Mouse (Mus musculus) frontal cortex, postnatal 14 days (tissue): ENCODE measurements at regions not wholly inside any gene's neighbourhood (a gene's known extent, or its start where the extent isn't known, plus 50 kb on each side); places are given as distances from the start of the nearest gene placed in this dataset.

Source experiments
- DNase-seq, 2 experiments: peaks; one replicate each; pipeline ENCODE4 v3.0.0; 2022; ENCODE audit warnings: low spot score in 2 of 2

DNA sequence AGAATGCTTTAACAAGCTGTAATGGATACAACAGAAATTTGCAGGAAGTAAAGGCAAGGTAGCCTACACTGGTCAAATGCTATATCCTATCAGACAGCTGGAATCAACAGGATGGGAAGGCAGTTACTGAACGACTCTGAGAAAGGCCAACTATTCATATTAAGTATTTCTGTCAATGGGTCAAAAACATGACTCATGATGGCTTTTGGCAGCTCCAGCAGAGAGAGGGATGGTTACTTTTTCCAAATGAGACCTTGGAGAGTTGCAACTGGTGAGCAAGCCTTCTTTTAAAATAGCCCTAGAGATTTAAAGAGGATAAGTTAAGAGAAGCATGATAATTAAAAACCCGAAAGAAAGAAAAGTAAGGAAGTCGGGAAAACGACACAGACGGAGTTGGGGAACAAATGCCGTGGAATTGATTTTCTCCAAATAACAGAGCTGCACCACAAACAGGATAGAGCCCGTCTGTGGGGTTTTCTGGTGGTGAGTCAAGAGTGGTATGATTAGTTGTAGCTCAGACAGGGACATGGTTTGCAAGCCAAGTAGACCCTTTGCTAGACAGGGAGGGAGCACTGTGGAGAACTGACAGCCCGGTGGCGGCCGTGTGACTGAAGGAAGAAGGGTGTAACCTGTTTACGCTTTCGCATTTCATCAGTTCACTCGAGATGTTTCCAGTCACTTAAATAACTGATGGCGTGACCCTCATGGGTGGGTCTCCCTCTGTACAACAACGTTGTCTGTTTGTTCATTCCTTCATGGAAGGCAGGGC lies 3638.1 kb upstream of the Gm7489 start:
- DNase-seq, result no peak

DNA sequence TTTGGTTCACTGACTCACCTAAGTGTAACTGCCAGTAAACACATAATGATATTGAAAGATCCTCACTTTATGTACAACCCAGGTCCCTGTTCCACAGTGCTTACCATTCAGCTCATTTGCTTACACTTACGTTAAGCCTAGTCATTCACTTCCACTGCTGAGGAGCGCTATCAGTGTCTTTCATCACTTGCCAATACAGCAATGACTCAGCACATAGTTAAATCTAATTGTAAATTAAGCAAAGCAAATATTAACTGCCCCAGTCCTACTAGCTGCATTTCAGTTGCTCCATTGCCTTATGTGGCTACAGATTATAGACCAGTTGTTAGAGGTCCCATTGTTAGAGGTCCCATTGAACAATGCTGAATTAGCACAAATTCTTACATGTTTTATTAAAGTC lies 3624.6 kb upstream of the Gm7489 start:
- no peak for DNase-seq

DNA sequence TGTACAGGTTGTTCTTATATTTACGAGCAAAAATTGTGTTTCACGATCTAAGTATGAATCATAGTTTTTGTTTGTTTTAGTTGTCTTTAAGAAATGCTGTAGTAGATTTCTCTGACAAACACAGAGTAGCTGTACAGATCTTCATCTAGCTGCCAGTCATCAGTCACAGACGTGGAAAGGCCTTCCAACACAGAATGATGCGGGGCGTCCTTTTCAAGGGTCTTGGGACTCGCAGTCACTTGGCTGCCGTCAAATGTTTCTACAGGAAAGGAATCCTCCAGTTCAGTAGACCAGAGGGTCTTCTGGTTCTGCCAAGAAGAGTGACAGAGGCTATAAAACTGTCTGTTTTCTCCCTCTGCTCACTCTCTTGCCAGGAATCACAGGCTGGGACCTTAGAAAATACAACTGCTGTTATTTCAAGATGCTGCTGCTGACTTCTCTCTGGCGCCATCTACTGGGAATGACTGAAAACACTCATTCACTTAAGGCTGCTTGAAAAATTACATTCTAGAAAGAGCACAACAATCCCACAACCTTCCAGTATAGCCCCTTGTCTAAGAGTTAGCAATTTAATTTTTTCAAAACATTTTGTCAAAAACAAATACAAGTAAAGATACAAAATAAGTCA lies 3623.3 kb upstream of the Gm7489 start:
- DNase-seq, result peak; percentile 9 to 52

DNA sequence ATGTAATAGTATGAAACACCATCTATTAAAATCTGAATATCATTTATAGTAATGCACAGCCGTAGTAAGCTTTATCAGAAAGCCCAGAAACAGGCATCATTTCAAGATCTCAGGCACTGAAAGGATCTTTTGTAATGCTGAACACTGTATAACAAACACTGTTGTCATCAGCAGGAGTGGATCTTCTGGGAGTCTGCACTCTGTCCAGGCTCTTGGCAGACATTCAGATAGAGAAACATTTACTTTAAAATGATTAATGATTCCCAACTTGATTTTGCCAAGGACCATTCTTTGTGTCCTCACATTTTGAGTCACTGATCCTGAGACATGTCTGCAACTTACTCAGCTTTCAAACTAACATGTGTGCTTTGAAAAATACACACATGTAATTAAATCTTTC lies 3617.2 kb upstream of the Gm7489 start:
- DNase-seq, result no peak

DNA sequence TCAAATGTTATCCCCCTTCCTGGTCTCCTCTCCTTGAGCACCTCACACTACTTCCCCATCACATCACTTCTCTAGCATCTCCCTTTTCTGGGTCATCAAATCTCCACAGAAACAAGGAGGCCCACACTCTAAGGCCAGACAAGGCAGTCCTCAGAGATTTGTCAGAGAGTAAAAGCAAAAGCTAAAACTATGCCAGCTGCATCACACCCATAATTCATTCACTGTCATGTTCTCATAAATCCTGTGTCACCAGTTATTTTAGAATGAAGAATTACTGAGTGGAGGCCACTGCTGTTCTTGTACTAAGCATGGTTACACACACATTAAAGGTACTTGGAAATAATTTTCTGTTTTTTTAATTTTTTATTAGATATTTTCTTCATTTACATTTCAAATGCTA lies 3613.1 kb upstream of the Gm7489 start:
- DNase-seq, result no peak

DNA sequence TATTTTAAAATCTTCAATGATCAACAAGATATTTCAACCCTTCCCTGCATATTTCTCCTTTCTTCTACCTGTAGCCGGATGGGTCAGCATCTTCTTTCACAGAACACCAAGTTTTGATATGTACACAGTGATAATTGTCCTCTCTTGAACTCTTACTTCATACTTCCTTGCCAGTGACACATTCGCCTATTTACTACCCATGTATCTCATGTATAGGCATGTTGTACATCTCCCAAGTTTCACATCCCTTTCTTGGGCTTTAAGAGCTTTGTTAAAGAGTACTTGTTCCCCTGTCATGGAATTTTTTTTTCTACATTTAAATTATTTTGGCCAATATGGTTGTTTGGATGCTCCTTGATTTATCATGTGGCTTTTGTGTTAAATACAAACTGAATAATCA lies 3602.1 kb upstream of the Gm7489 start:
- no peak for DNase-seq

DNA sequence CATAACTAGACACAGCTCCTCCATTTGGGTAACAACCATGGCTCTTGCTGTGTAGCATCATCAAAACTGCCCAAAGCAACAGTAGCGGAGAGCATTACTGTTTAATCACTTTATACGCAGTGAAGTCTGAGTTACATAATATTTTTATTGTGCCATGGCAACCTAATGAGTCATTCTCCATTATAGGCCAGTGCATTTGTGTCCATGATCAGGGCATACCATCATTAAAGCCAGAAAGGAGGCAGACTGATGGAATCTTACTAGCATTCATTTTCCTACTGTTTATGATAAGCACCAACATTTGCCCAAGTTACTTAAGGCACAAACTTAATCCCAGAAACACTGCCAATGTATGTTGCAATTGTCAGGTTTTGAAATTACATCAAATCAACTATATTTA lies 3601.2 kb upstream of the Gm7489 start:
- DNase-seq, result no peak

DNA sequence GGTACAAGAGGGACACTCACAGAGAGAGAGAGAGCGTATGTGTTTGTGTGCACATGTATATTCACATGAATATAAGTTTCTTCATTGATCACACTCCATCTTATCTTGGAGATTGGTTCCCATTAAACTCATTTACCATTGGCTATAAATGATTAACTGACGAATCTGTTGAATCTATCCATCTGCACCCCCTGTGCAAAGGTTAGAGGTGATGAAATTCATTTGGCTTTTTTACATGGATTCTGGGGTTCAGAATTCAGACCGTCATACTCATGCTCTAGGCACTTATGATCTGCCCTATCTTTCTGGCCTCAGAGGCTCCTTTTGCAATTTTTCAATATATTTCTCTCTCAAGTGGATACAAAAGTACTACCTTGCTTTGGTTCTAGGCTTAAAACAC lies 3582.9 kb upstream of the Gm7489 start:
- no peak for DNase-seq

DNA sequence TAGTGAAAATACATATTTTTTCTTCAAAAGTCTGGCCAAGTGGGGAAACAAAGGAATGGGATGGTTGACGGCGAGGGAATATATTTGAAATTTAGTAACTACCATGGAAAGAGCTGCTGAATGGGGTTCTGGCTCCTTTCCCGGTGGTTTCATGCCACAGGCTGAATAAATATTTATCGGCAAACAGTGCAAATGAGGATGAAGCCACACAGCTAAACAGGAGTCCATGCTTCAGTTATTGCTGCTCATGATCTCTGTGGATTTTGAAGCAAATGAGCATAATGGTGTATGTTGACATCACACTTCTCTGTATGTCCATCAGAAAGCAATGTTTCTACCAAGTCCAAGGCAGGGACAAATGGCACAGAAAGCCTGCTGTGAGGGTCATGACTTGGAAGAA lies 3580.6 kb upstream of the Gm7489 start:
- no peak for DNase-seq

DNA sequence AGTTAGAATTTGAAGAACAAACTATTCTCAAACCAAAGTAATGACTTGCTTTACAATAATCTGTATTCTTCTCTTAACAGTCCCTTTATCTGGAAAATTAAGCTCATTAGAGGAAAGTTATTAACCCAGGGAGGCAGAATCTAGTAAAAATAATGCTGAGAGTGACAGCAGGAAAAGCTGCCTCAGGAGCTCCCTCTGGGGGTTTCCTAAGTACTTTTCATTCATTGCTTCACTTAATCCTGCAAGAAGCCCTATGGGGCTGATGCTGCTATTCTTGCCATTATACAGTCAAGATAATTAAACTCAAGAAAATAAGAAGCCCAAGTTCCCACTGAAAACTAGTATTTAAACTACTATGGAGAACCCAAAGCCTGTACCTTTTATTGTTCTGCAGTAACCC lies 3563.9 kb upstream of the Gm7489 start:
- no peak for DNase-seq

DNA sequence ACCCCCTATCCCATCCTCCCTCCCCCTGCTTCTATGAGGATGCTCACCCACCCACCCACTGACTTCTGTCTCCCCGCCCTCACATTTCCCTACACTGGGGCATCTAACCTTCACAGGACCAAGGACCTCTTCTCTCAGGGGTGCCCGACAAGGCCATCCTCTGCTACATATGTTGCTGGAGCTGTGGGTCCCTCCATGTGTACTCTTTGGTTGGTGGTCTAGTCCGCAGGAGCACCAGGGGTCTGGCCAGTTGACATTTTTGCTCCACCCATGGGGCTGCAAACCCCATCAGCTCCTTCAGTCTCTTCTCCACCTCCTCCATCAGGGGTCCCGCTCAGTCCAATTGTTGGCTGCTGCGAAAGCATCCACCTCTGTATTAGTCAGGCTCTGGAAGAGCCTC lies 3539.2 kb upstream of the Gm7489 start:
- no peak for DNase-seq

DNA sequence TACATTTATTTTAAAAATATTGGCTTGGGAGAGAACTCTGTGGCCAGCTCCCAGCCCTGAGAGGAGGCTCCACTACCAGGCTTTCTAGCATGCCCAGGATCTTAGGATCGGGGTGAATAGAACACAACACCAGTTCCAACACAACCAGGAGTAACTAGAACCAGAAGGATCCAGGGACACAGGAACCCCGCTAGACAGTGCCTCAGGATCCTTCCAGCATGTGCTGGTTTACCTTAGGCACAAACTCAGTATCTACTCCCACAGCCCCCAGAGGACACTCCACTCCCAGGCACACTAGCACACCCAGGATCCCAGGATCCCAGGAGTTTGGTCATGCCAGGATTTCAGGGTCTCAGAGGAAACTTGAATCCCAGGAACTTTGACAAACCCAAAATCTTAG lies 3537.8 kb upstream of the Gm7489 start:
- DNase-seq, result no peak

DNA sequence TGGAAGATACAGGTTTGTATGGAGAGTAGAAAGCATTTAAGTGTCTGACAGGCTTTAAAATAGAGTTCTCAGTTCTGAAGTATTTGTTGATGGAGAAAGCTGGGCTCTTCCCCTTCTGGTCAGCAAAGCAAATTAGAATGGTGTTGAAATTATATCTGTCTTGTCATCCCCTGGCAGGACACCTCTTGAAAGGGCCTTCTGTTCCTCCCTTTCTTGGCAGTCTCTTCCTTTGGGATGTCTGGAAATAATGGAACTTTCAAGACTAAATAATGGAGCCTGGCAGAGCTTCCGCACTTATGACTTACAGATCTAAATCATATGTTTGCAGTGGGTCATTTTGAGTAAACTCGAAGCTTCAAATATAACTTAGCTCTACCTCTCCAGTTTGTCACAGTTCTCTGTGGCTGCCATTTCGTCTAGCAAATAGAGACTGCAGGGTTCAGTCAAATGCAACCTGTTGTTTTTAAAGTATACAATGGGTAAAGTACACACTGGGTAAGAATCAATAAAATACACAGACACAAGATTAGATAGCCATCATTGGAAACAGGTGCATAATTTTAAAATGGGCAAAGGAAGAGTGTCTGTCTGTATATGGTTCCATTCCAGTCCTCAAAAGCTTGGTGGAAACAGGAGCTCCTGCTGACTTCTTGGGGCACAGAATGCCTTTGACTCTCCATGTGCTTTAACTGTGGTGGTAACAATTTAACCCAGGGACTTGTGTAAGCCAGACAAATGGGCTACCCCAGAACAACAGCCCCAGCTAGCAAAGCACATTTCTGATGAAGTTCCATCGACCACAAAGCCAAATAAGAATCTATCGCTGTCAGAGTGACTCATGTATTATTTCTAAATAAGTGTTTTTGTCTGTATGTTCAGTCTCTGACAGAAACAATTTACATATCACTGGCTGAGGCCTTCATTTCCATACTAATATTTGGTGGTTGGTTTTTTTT lies 3524.4 kb upstream of the Gm7489 start:
- DNase-seq, result no peak

DNA sequence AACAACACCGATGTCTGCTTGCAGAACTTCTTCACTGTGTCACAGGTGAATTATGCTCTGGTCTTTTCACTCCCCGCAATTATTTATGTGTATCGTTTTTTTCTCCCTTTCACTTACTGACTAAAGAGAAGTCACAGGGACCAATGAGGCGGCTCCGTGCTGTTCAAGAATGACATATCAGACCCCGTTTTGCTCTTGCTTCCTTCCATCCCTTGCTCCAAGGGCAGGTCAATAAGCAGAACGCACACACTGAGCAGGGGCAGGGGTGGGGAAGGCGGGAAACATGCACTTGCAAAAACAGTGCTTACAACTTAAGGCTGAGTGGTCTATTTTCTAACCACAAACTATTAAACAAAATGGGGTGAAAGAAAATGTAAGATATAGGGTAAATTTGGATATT lies 3523.4 kb upstream of the Gm7489 start:
- no peak for DNase-seq

DNA sequence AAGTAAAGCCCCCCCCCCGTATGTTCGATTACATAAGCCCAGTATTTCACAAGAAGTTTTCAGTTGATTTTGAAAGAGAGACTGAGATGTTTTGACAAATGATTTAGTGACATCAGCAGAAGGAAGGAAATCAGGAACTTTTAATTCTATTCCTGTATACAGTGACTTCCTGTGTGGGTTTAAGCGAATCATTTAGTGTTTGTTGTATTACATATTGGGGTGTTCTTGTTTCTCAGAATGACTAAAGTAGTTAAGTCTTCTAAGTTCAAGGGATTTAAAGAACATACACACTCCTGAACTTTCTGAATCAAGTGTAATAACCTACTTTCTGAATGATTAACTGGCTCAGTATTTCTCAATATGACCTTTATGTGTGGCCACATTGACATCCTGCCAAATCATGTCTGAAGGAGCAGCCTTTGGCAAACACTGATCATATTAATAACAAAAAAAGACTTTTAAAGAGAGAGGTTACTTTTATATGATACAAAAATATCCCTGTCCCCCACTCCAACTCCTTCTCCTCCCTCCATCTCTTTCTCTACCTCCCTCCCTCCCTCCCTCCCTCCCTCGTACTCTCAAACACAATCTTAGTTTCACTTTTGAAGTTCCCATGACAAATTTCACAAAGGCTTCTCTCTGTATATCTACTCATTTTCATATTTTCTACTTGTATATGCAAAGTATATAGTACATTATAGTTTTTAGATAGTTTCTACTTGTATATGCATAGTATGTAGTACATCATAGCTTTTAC lies 3522.8 kb upstream of the Gm7489 start:
- DNase-seq, result no peak

DNA sequence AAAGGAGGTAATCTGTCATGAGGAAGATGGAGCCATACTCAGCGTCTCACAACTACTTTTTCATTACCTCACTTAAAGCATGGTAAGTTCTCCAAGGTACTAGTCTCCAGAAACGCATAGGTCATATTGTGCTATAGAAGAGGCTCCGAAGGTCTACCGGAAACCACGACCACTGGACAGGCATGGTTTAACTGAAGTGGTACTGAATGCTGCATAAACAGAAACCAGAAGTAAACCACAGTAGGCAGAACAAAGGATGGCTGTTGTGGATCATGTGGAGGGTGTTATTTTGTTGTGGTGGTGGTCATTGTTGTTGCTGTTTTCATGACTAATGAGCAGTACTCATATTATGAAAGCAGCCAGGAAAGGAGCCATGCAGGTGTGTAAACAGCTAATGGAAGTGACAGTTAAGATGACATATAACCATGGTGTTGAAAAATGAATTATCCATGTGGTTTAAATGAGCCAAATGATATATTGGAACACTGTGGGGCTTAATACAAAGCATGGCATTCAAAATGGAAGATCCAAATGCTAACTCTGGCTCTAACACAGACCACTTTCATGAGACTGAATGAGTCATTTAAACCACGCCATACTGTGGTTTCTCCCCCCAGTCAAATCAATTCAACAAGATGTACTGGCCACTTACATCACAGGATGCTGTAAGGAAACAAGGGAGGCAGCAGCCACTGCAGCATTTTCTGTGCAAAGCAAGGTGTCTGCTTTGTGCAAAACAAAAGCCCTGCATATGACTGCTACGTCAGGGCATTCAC lies 3484.5 kb upstream of the Gm7489 start:
- DNase-seq, result no peak

DNA sequence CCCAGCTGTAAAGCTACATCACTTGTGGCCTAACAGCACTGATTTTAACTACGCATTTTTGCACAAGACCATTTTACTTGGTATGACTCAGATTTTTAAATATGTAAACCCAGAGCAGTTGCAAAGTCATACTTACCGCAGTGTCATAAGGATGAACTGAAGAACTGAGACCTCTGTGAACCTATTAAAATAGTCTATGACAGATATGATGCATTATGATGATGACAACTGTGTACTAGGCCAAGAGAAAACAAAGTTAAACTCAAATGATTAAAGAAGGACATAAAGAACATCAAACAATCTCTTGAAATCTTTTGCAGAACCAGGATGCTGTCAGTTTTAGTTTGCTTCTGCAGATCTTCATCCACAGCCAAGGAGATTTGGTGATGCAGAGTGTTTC lies 3483.3 kb upstream of the Gm7489 start:
- DNase-seq, result no peak

DNA sequence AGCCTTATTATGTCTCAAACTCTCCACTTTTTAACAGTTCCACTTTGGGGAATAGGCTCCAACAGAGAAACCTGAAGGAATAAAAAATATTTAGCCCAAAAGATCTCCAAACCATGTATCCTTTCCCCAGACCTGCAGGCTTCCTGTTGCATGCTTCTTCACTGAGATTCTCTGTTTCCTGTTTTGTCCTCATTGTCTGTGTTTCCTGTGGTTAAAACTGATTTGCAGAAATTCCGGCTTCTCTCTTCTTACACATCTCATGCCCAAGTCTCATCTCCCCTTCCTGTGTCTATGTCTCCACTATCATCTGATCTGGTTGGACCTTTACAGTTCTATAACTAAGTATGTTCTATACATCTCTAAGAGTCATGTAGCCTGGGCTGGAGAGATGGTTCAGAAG lies 3482.2 kb upstream of the Gm7489 start:
- DNase-seq, result no peak

DNA sequence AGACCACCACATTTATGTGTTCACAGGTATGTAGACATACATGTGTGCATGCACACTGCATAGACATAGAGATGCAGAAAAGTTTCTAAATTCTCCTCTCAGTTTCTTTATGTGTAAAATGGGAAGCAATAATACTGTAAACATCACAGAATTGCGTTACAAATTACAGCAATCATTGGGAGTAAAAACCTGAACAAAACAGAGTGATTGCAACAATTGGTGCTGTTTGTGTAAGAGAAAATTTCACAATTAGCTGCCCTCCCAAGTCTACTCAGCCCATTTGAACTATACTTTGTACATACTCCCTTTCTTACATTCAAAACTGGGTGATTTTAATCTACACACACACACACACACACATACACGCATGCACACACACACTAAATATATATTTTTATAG lies 3480.8 kb upstream of the Gm7489 start:
- DNase-seq, result no peak

DNA sequence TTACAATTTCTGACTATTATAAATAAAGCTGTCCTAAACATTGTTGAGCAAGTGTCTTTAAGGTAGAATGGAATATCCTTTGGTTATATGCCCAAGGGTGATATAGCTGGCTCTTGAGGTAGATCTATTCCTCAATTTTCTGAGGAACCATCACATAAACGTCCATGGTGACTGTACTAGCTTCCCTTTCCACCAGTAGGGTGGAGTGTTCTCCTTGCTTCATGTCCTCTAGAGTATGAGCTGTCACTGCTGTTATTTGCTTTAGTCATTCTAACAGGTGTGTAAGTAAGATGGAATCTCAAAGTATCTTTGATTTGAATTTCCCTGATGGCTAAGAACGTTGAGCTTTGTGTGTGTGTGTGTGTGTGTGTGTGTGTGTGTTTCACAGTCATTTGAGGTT lies 3475.7 kb upstream of the Gm7489 start:
- no peak for DNase-seq

DNA sequence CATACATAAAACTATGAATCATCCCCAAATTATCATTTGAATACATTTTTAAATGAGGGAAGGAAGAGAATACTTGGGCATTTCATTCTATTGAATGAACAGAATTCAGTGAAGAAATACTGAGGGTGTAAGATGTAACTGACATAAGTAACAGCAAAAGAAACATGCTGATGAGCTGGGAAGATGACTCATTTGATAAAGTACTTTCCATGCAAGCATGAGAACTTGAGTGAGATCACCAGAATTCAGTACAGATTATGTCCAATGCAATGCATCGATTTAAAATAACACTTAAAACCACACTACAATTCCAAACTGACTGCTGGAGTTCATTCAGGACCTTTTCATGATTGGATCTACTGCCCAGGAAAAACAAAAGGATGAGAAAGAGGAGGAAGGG lies 3467.1 kb upstream of the Gm7489 start:
- no peak for DNase-seq
